Mouse (Mus musculus) hindbrain, embryonic 12.5 days (tissue): ENCODE data around the gene Dnmt3l. TPM values are rescaled to one million over a fixed set of nuclear protein-coding genes. Genes with fewer than 3 reads are reported as not detected.
"Not testable (repeated sequence)": the region's sequence is repeated elsewhere in the genome, so short reads cannot be mapped to it uniquely, and the experiment has no call there.

ENCODE experiments used
- ATAC-seq: fragments of 200-750 bp; cut with Nextera tagmentation; 2 replicates; pipeline ENCODE4 v1.8.0; 2017; ENCODE audit warnings: moderate TSS enrichment; ENCODE audit not compliant: low FRiP score
- H3K27ac ChIP-seq: fragments of 300-500 bp; sonication (generic); 2 replicates; pipeline ENCODE4 v1.5.1; 2016; ENCODE audit warnings: mild to moderate bottlenecking
- H3K27me3 ChIP-seq: fragments of 300-500 bp; sonication (generic); 2 replicates; pipeline ENCODE4 v1.6.1; 2016; ENCODE audit warnings: mild to moderate bottlenecking
- H3K36me3 ChIP-seq: fragments of 300-500 bp; sonication (generic); 2 replicates; pipeline ENCODE4 v1.6.1; 2016; ENCODE audit warnings: mild to moderate bottlenecking
- H3K4me1 ChIP-seq: fragments of 300-500 bp; sonication (generic); 2 replicates; pipeline ENCODE4 v1.6.1; 2016
- H3K4me2 ChIP-seq: fragments of 300-500 bp; sonication (generic); replicated peaks from 2 replicates; pipeline ENCODE4 v1.6.1; 2016; ENCODE audit warnings: mild to moderate bottlenecking
- H3K4me3 ChIP-seq: fragments of 300-500 bp; sonication (generic); 2 replicates; pipeline ENCODE4 v1.5.1; 2016; ENCODE audit warnings: mild to moderate bottlenecking
- H3K9ac ChIP-seq: fragments of 300-500 bp; sonication (generic); 2 replicates; pipeline ENCODE4 v1.6.1; 2016; ENCODE audit warnings: mild to moderate bottlenecking, moderate library complexity
- H3K9me3 ChIP-seq: fragments of 300-500 bp; sonication (generic); replicated peaks from 2 replicates; pipeline ENCODE4 v1.6.1; 2016; ENCODE audit warnings: mild to moderate bottlenecking
- WGBS: fragments of 180-500 bp; shearing (Covaris S2); methylation state at CpG from one replicate; pipeline ENCODE4 v1.1.7; 2016; 5-methylcytosine and 5-hydroxymethylcytosine counted together
- polyA plus RNA-seq: library from polyadenylated mRNA; unstranded; fragments of >200 nt; fragmentation: Nextera tagmentation; extraction: Ambion mirVana; gene quantifications from 2 replicates; pipeline ENCODE4 v1.2.1, GENCODE M21; 2016

The Dnmt3l gene
- polyA plus RNA-seq, 1 experiment from 2014 or later: 0.48 TPM

GRCm38 (mm10) chr10:78011116-78011515 is 30.6 kb upstream of the Dnmt3l start:
- H3K9me3 ChIP-seq, H3K9ac ChIP-seq, H3K4me3 ChIP-seq, H3K27ac ChIP-seq, H3K36me3 ChIP-seq, H3K27me3 ChIP-seq, ATAC-seq, H3K4me2 ChIP-seq: not testable (repeated sequence)
- H3K4me1 ChIP-seq: peaks cover 29% of the 10 kb centered on the region
- WGBS: 97% methylated on average over 5 of the region's 5 CpGs

- Histone ChIP-seq H3K4me1 (peaks cover 12% of the 10 kb centered on the region), H3K4me3 (no peak overlapping the region), H3K36me3 (no peaks in the 10 kb centered on the region), H3K9ac (no peak overlapping the region), H3K27me3 (peaks cover 4% of the 10 kb centered on the region; the same call in 1 of the 2 replicates), H3K9me3 (no peaks in the 10 kb centered on the region; the same call in 1 of the 2 replicates), H3K27ac (no peak overlapping the region), H3K4me2 (no peak overlapping the region)
- ATAC-seq: no peak
- 89% methylated on average over 18 of the region's 18 CpGs for WGBS
Observed at GRCm38 (mm10) chr10:78012661-78013495, 28.9 kb upstream of the Dnmt3l start.

GRCm38 (mm10) chr10:78015489-78015888 is 26.3 kb upstream of the Dnmt3l start:
- H3K9me3 ChIP-seq: no peaks in the 10 kb centered on the region; the same call in 1 of the 2 replicates
- H3K27ac ChIP-seq: no peak overlapping the region
- no peak overlapping the region for H3K9ac ChIP-seq
- no peak overlapping the region for H3K4me3 ChIP-seq
- WGBS: 91% methylated on average over 1 of the region's 1 CpGs
- no peak overlapping the region for H3K4me2 ChIP-seq
- no peaks in the 10 kb centered on the region for H3K36me3 ChIP-seq
- H3K4me1 ChIP-seq: no peaks in the 10 kb centered on the region
- peaks cover 4% of the 10 kb centered on the region; the same call in 1 of the 2 replicates for H3K27me3 ChIP-seq
- no peak for ATAC-seq

GRCm38 (mm10) chr10:78016366-78016765 is 25.4 kb upstream of the Dnmt3l start:
- no peaks in the 10 kb centered on the region for H3K36me3 ChIP-seq
- no peak overlapping the region for H3K27ac ChIP-seq
- ATAC-seq: no peak
- H3K9me3 ChIP-seq: no peaks in the 10 kb centered on the region; the same call in 1 of the 2 replicates
- WGBS: 58% methylated on average over 5 of the region's 5 CpGs
- no peaks in the 10 kb centered on the region for H3K27me3 ChIP-seq
- H3K4me3 ChIP-seq: no peak overlapping the region
- H3K9ac ChIP-seq: no peak overlapping the region
- no peak overlapping the region for H3K4me2 ChIP-seq
- no peaks in the 10 kb centered on the region for H3K4me1 ChIP-seq

GRCm38 (mm10) chr10:78018797-78019203 is 22.9 kb upstream of the Dnmt3l start:
- 16% methylated on average over 19 of the region's 19 CpGs for WGBS
- Histone ChIP-seq H3K9ac (no peak overlapping the region), H3K4me1 (no peaks in the 10 kb centered on the region), H3K9me3 (no peaks in the 10 kb centered on the region; the same call in 1 of the 2 replicates), H3K36me3 (no peaks in the 10 kb centered on the region), H3K27me3 (no peaks in the 10 kb centered on the region), H3K4me3 (peak overlapping the region; percentile 23; the same call in 1 of the 2 replicates), H3K27ac (no peak overlapping the region), H3K4me2 (peak overlapping the region; percentile 55)
- peak; percentile 64; the same call in 1 of the 2 replicates for ATAC-seq

- Histone ChIP-seq H3K27me3 (no peaks in the 10 kb centered on the region), H3K9me3 (no peaks in the 10 kb centered on the region; the same call in 1 of the 2 replicates), H3K27ac (no peak overlapping the region), H3K4me3 (no peak overlapping the region), H3K4me1 (no peaks in the 10 kb centered on the region), H3K4me2 (no peak overlapping the region), H3K9ac (no peak overlapping the region), H3K36me3 (no peaks in the 10 kb centered on the region)
- WGBS: 84% methylated on average over 4 of the region's 4 CpGs
- ATAC-seq: 0 out of 2 replicates have a peak, but pooled peaks have one; percentile 32
Observed at GRCm38 (mm10) chr10:78019291-78019690, 22.5 kb upstream of the Dnmt3l start.

- not testable (repeated sequence) for H3K4me2 ChIP-seq, H3K4me1 ChIP-seq, H3K27me3 ChIP-seq, H3K9me3 ChIP-seq, H3K36me3 ChIP-seq, H3K4me3 ChIP-seq, H3K9ac ChIP-seq, ATAC-seq, H3K27ac ChIP-seq
- WGBS: 96% methylated on average over 7 of the region's 11 CpGs
Observed at GRCm38 (mm10) chr10:78019984-78020383, 21.8 kb upstream of the Dnmt3l start.

- ATAC-seq, H3K9ac ChIP-seq, H3K9me3 ChIP-seq, H3K4me3 ChIP-seq, H3K27me3 ChIP-seq, H3K27ac ChIP-seq, H3K4me1 ChIP-seq, H3K36me3 ChIP-seq, H3K4me2 ChIP-seq: not testable (repeated sequence)
- WGBS: 70% methylated on average over 6 of the region's 8 CpGs
Observed at GRCm38 (mm10) chr10:78025453-78025852, 16.3 kb upstream of the Dnmt3l start.

GRCm38 (mm10) chr10:78028129-78028528 is 13.6 kb upstream of the Dnmt3l start:
- H3K27ac ChIP-seq: no peak overlapping the region
- no peak overlapping the region for H3K4me2 ChIP-seq
- H3K9ac ChIP-seq: no peak overlapping the region
- no peaks in the 10 kb centered on the region for H3K36me3 ChIP-seq
- no peaks in the 10 kb centered on the region for H3K27me3 ChIP-seq
- WGBS: 10% methylated on average over 5 of the region's 5 CpGs
- H3K9me3 ChIP-seq: no peaks in the 10 kb centered on the region
- H3K4me3 ChIP-seq: no peak overlapping the region
- no peaks in the 10 kb centered on the region for H3K4me1 ChIP-seq
- ATAC-seq: peak; percentile 72

- no peaks in the 10 kb centered on the region for H3K27me3 ChIP-seq
- no peaks in the 10 kb centered on the region for H3K4me1 ChIP-seq
- no peaks in the 10 kb centered on the region for H3K36me3 ChIP-seq
- H3K4me2 ChIP-seq: no peak overlapping the region
- H3K4me3 ChIP-seq: no peak overlapping the region
- no peak overlapping the region for H3K27ac ChIP-seq
- H3K9me3 ChIP-seq: no peaks in the 10 kb centered on the region
- no peak overlapping the region for H3K9ac ChIP-seq
- no peak for ATAC-seq
- WGBS: 78% methylated on average over 1 of the region's 1 CpGs
Observed at GRCm38 (mm10) chr10:78029080-78029479, 12.7 kb upstream of the Dnmt3l start.

GRCm38 (mm10) chr10:78031987-78032386 is 9.8 kb upstream of the Dnmt3l start:
- H3K4me3 ChIP-seq: no peak overlapping the region
- H3K4me2 ChIP-seq: no peak overlapping the region
- ATAC-seq: no peak
- H3K27ac ChIP-seq: no peak overlapping the region
- no peaks in the 10 kb centered on the region for H3K27me3 ChIP-seq
- WGBS: 89% methylated on average over 2 of the region's 2 CpGs
- no peaks in the 10 kb centered on the region for H3K4me1 ChIP-seq
- H3K9me3 ChIP-seq: no peaks in the 10 kb centered on the region
- no peak overlapping the region for H3K9ac ChIP-seq
- H3K36me3 ChIP-seq: no peaks in the 10 kb centered on the region

- Histone ChIP-seq H3K27me3 (no peaks in the 10 kb centered on the region), H3K4me3 (no peak overlapping the region), H3K4me1 (no peaks in the 10 kb centered on the region), H3K4me2 (no peak overlapping the region), H3K27ac (no peak overlapping the region), H3K9me3 (no peaks in the 10 kb centered on the region), H3K36me3 (no peaks in the 10 kb centered on the region), H3K9ac (no peak overlapping the region)
- 88% methylated on average over 4 of the region's 4 CpGs for WGBS
- no peak for ATAC-seq
Observed at GRCm38 (mm10) chr10:78037139-78037538, 4.6 kb upstream of the Dnmt3l start.

GRCm38 (mm10) chr10:78042096-78042495 is 349 bp downstream of the Dnmt3l start:
- H3K36me3 ChIP-seq: no peaks in the 10 kb centered on the region
- WGBS: 68% methylated on average over 7 of the region's 7 CpGs
- H3K9me3 ChIP-seq: no peaks in the 10 kb centered on the region
- H3K4me1 ChIP-seq: no peaks in the 10 kb centered on the region
- peaks cover 11% of the 10 kb centered on the region; the same call in 1 of the 2 replicates for H3K27me3 ChIP-seq
- H3K4me3 ChIP-seq: no peak overlapping the region
- no peak overlapping the region for H3K4me2 ChIP-seq
- no peak overlapping the region for H3K27ac ChIP-seq
- ATAC-seq: no peak
- H3K9ac ChIP-seq: no peak overlapping the region
